Mouse (Mus musculus): ENCODE measurements at regions not wholly inside any gene's neighbourhood (a gene's known extent, or its start where the extent isn't known, plus 50 kb on each side); places are given as distances from the start of the nearest gene placed in this dataset.

GRCm38 (mm10) chr11:19475068-19475786 lies 448.9 kb upstream of the Spred2 start:
- no peak for DNase-seq

GRCm38 (mm10) chr11:19493089-19493756 lies 431.0 kb upstream of the Spred2 start:
- no peak for DNase-seq

- DNase-seq: no peak
These were observed 402.5 kb upstream of the Spred2 start for GRCm38 (mm10) chr11:19521721-19522120.

- no peak for DNase-seq
These were observed 400.2 kb upstream of the Spred2 start for GRCm38 (mm10) chr11:19523853-19524487.

GRCm38 (mm10) chr11:19529126-19529525 lies 395.0 kb upstream of the Spred2 start:
- DNase-seq: no peak

- DNase-seq: no peak
These were observed 393.5 kb upstream of the Spred2 start for GRCm38 (mm10) chr11:19530652-19531051.

GRCm38 (mm10) chr11:19531255-19532003 lies 392.7 kb upstream of the Spred2 start:
- peak; percentile 4 to 10 for DNase-seq

- DNase-seq: no peak
These were observed 391.3 kb upstream of the Spred2 start for GRCm38 (mm10) chr11:19532867-19533266.

GRCm38 (mm10) chr11:19533701-19534100 lies 390.5 kb upstream of the Spred2 start:
- peak; percentile 4 to 13 for DNase-seq

GRCm38 (mm10) chr11:19535215-19535614 lies 389.0 kb upstream of the Spred2 start:
- no peak for DNase-seq

GRCm38 (mm10) chr11:19546226-19546625 lies 377.9 kb upstream of the Spred2 start:
- DNase-seq: no peak

- no peak for DNase-seq
These were observed 369.7 kb upstream of the Spred2 start for GRCm38 (mm10) chr11:19554316-19554946.

- DNase-seq: no peak
These were observed 369.0 kb upstream of the Spred2 start for GRCm38 (mm10) chr11:19554947-19555770.

GRCm38 (mm10) chr11:19560452-19560851 lies 363.7 kb upstream of the Spred2 start:
- DNase-seq: no peak

GRCm38 (mm10) chr11:19562668-19563067 lies 361.5 kb upstream of the Spred2 start:
- no peak for DNase-seq

GRCm38 (mm10) chr11:19585228-19585627 lies 338.9 kb upstream of the Spred2 start:
- no peak for DNase-seq

GRCm38 (mm10) chr11:19592506-19593355 lies 331.4 kb upstream of the Spred2 start:
- no peak for DNase-seq

GRCm38 (mm10) chr11:19595107-19595506 lies 329.1 kb upstream of the Spred2 start:
- DNase-seq: no peak

GRCm38 (mm10) chr11:19596336-19596735 lies 327.8 kb upstream of the Spred2 start:
- DNase-seq: no peak

- DNase-seq: no peak
These were observed 324.7 kb upstream of the Spred2 start for GRCm38 (mm10) chr11:19599433-19599832.

Data from lung, adult 18-20 months (tissue).